Mouse (Mus musculus): ENCODE results near the gene Cabp1. TPM values are rescaled to one million over a fixed set of nuclear protein-coding genes. Genes with fewer than 3 reads are reported as not detected.

The Cabp1 gene
- total and polyA plus RNA-seq, 3 experiments: 0.35 to 1.7 TPM; not detected in 1

DNA sequence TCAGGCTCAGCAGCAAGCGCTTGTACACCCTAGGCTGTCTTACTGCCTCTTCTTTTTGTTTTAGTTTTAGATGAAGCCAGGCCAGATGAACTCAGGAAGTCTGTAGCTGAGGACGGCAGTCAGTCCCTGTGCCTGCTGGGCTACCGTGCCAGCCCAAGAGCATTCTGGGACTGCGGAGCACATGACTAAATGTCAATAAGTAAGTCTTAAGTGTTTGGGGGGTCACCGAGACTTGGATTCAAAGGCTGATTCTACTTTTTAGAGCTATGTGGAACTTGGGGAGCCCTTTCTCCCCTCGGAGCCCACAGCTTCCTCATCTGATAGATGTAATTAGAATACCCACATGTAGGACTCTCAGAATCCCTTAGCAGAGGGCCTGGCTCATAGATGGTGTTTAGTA is 33.5 kb downstream of the Cabp1 start:
- peak; percentile 82 for DNase-seq (ENCODE audit: low read depth, low spot score)
- Histone ChIP-seq H3K27ac (ENCODE audit: control insufficient read depth, low read depth, low read length) (peak overlapping the region; percentile 91), H3K9ac (ENCODE audit: control insufficient read depth, low read depth, low read length, poor library complexity, severe bottlenecking) (peak overlapping the region; percentile 90), H3K27me3 (ENCODE audit: control insufficient read depth in 1 of 2, insufficient read depth in 2 of 2, low read length in 2 of 2) (no peaks in the 10 kb centered on the region), H3K4me3 (ENCODE audit: control insufficient read depth in 1 of 2, insufficient read depth in 1 of 2, low read depth in 2 of 2, low read length in 2 of 2) (peak overlapping the region; percentile 57), H3K36me3 (ENCODE audit: control insufficient read depth in 1 of 2, insufficient read depth in 2 of 2, low read length in 2 of 2) (peaks cover 0 to 23% of the 10 kb centered on the region in 2 experiments; a peak in 2 of 4 replicates), H3K9me3 (replicated peaks; ENCODE audit: insufficient read depth, low read length) (no peaks in the 10 kb centered on the region), H3K79me2 (ENCODE audit: control insufficient read depth, insufficient read depth, low read length, poor library complexity) (peaks cover 29% of the 10 kb centered on the region), H3K4me1 (ENCODE audit: control insufficient read depth in 1 of 2, insufficient read depth in 2 of 2, low read length in 2 of 2) (peaks cover 0 to 24% of the 10 kb centered on the region in 2 experiments; a peak in 3 of 4 replicates)
- no peak for TF ChIP-seq ZNF384 (IDR thresholded peaks at IDR 0.05; ENCODE audit: low read depth, low read length)
- TF ChIP-seq MAFK (IDR thresholded peaks at IDR 0.05; ENCODE audit: borderline replicate concordance, low read depth, low read length): no peak
- peak; percentile 82 for TF ChIP-seq MXI1 (IDR thresholded peaks at IDR 0.05; ENCODE audit: low read depth, low read length)
- TF ChIP-seq NRF1 (IDR thresholded peaks at IDR 0.05; ENCODE audit: insufficient read depth, low read depth, low read length, poor library complexity, severe bottlenecking): no peak
- no peak for TF ChIP-seq ZKSCAN1 (IDR thresholded peaks at IDR 0.05; ENCODE audit: low read depth, low read length)
- TF ChIP-seq CHD2 (IDR thresholded peaks at IDR 0.05; ENCODE audit: low read length): no peak
- no peak for TF ChIP-seq JUND (IDR thresholded peaks at IDR 0.05; ENCODE audit: low read depth, low read length)
- no peak for TF ChIP-seq KAT2A (conservative IDR thresholded peaks at IDR 0.05; ENCODE audit: low read depth, low read length)
- TF ChIP-seq MYC (IDR thresholded peaks at IDR 0.05; ENCODE audit: low read depth, low read length): no peak
- peak in 1 of 2 experiments; percentile 36; a peak in 1 of 4 replicates for TF ChIP-seq USF2 (IDR thresholded peaks at IDR 0.05; ENCODE audit: borderline replicate concordance in 1 of 2, insufficient read depth in 1 of 2, low read depth in 1 of 2, low read length in 2 of 2)
- TF ChIP-seq UBTF (IDR thresholded peaks at IDR 0.05; ENCODE audit: borderline replicate concordance, insufficient read depth, low read depth, low read length): no peak
- TF ChIP-seq BHLHE40 (IDR thresholded peaks at IDR 0.05; ENCODE audit: borderline replicate concordance, low read depth, low read length): no peak
- TF ChIP-seq USF1 (IDR thresholded peaks at IDR 0.05; ENCODE audit: low read depth, low read length): peak; percentile 84
- no peak; the same call in none of the 2 replicates for TF ChIP-seq SIN3A (IDR thresholded peaks at IDR 0.05; ENCODE audit: low read length)
- no peak for TF ChIP-seq SMC3 (IDR thresholded peaks at IDR 0.05; ENCODE audit: low read depth, low read length)
- TF ChIP-seq MAX (IDR thresholded peaks at IDR 0.05; ENCODE audit: low read length): peak; percentile 10; the same call in 1 of the 2 replicates
- TF ChIP-seq GABPA (IDR thresholded peaks at IDR 0.05; ENCODE audit: low read depth, low read length): no peak
- TF ChIP-seq HCFC1 (IDR thresholded peaks at IDR 0.05; ENCODE audit: low read depth, low read length): peak; percentile 28; the same call in 1 of the 2 replicates
- peak; percentile 52 for TF ChIP-seq NELFE (IDR thresholded peaks at IDR 0.05; ENCODE audit: low read depth, low read length)
- no peak for TF ChIP-seq CHD1 (IDR thresholded peaks at IDR 0.05; ENCODE audit: low read depth, low read length)
- TF ChIP-seq MEF2A (IDR thresholded peaks at IDR 0.05; ENCODE audit: extremely low read depth, insufficient replicate concordance, low read depth, low read length, poor library complexity, severe bottlenecking): no peak
- no peak for TF ChIP-seq MYB (IDR thresholded peaks at IDR 0.05; ENCODE audit: low read depth, low read length)
- no peak; the same call in 1 of the 2 replicates for TF ChIP-seq TBP (IDR thresholded peaks at IDR 0.05; ENCODE audit: low read depth, low read length)
- TF ChIP-seq POLR2AphosphoS2 (IDR thresholded peaks at IDR 0.05; ENCODE audit: low read length): no peak
- TF ChIP-seq POLR2AphosphoS5 (IDR thresholded peaks at IDR 0.05; ENCODE audit: borderline replicate concordance, low read depth, low read length): no peak
- TF ChIP-seq POLR2A (IDR thresholded peaks at IDR 0.05; ENCODE audit: control insufficient read depth in 1 of 2, insufficient read depth in 1 of 2, low read depth in 1 of 2, low read length in 2 of 2, poor library complexity in 1 of 2): peak; percentile 36 to 57; a peak in 1 of 4 replicates
- no peak for TF ChIP-seq RCOR1 (IDR thresholded peaks at IDR 0.05; ENCODE audit: low read depth, low read length)
- TF ChIP-seq TCF12 (IDR thresholded peaks at IDR 0.05; ENCODE audit: low read depth, low read length): peak; percentile 22; the same call in 1 of the 2 replicates
- no peak for TF ChIP-seq ETS1 (IDR thresholded peaks at IDR 0.05; ENCODE audit: low read depth, low read length)
- TF ChIP-seq ZMIZ1 (IDR thresholded peaks at IDR 0.05; ENCODE audit: low read depth, low read length): no peak
- no peak for TF ChIP-seq ZC3H11A (IDR thresholded peaks at IDR 0.05; ENCODE audit: low read depth, low read length)
- TF ChIP-seq MAZ (IDR thresholded peaks at IDR 0.05; ENCODE audit: low read depth, low read length): no peak

All from MEL (cell line).